Mouse (Mus musculus): ENCODE results near the gene Gm21411. TPM values are rescaled to one million over a fixed set of nuclear protein-coding genes. Genes with fewer than 3 reads are reported as not detected.

Gene Gm21411
- under 1 TPM; 0.25 to 0.88 TPM for polyA plus RNA-seq (2017; shearing (Covaris generic))

GRCm38 (mm10) chr4:146909386-146910137 lies at the start of gene Gm21411:
Gm21411 (minus strand) TSS chr4:146909590.

Other genes starting within 250 kb of the Gm21411 start
- 1 to 10 TPM in 1 of 2 experiments, under 1 TPM in 1; 0.83 to 2.7 TPM for gene Zfp989, start 62.4 kb upstream of the Gm21411 start, polyA plus RNA-seq (2017; shearing (Covaris generic))
- not detected for gene Rex2, start 112.3 kb upstream of the Gm21411 start, polyA plus RNA-seq (2017; shearing (Covaris generic))
- 1 to 10 TPM; 8.2 to 8.6 TPM for gene Zfp991, start 222.4 kb upstream of the Gm21411 start, polyA plus RNA-seq (2017; shearing (Covaris generic))